Mouse (Mus musculus): ENCODE results near the gene Gpsm1. TPM values are rescaled to one million over a fixed set of nuclear protein-coding genes. Genes with fewer than 3 reads are reported as not detected.

Gpsm1 gene
- polyA plus RNA-seq, 1 experiment from 2014 or later: 33.0 TPM

- H3K4me1 ChIP-seq (ENCODE audit: insufficient read depth, low read depth, low read length): no peaks in the 10 kb centered on the region
- TF ChIP-seq EP300 (IDR thresholded peaks at IDR 0.05) (no peak), CTCF (IDR thresholded peaks at IDR 0.05) (no peak)
- H3K27ac ChIP-seq (ENCODE audit: low read length): no peak overlapping the region
- H3K9ac ChIP-seq (replicated peaks; ENCODE audit: low read depth): no peak overlapping the region
- no peaks in the 10 kb centered on the region for H3K9me3 ChIP-seq (ENCODE audit: low read length)
- ATAC-seq (no peak), DNase-seq (ENCODE audit: low spot score) (peak; percentile 49)
- WGBS: 79% methylated on average over 4 of the region's 4 CpGs
- H3K4me2 ChIP-seq (replicated peaks; ENCODE audit: low read depth, low read length): no peak overlapping the region
- no peak overlapping the region for H3K4me3 ChIP-seq (ENCODE audit: low read depth, low read length)
- H3K36me3 ChIP-seq (ENCODE audit: insufficient read depth, low read length): peaks cover 26% of the 10 kb centered on the region; the same call in 1 of the 2 replicates
- no peaks in the 10 kb centered on the region for H3K27me3 ChIP-seq (replicated peaks; ENCODE audit: insufficient read depth, low read length)
These were observed 12.5 kb downstream of the Gpsm1 start for GRCm38 (mm10) chr2:26327852-26328251.

- no peak overlapping the region for H3K4me3 ChIP-seq (ENCODE audit: low read depth, low read length)
- H3K9ac ChIP-seq (replicated peaks; ENCODE audit: low read depth): no peak overlapping the region
- peak; percentile 60 for DNase-seq (ENCODE audit: low spot score)
- H3K9me3 ChIP-seq (ENCODE audit: low read length): no peaks in the 10 kb centered on the region
- WGBS: 61% methylated on average over 8 of the region's 8 CpGs
- H3K27ac ChIP-seq (ENCODE audit: low read length): no peak overlapping the region
- H3K4me2 ChIP-seq (replicated peaks; ENCODE audit: low read depth, low read length): no peak overlapping the region
- H3K36me3 ChIP-seq (ENCODE audit: insufficient read depth, low read length): peaks cover 21% of the 10 kb centered on the region; the same call in 1 of the 2 replicates
- TF ChIP-seq CTCF (IDR thresholded peaks at IDR 0.05): no peak
- no peak for TF ChIP-seq EP300 (IDR thresholded peaks at IDR 0.05)
- H3K4me1 ChIP-seq (ENCODE audit: insufficient read depth, low read depth, low read length): no peaks in the 10 kb centered on the region
- H3K27me3 ChIP-seq (replicated peaks; ENCODE audit: insufficient read depth, low read length): no peaks in the 10 kb centered on the region
- peak; percentile 55 for ATAC-seq
These were observed 14.1 kb downstream of the Gpsm1 start for GRCm38 (mm10) chr2:26329402-26329801.

- TF ChIP-seq CTCF (IDR thresholded peaks at IDR 0.05): no peak
- Histone ChIP-seq H3K4me3 (ENCODE audit: low read depth, low read length) (no peak overlapping the region), H3K27ac (ENCODE audit: low read length) (no peak overlapping the region), H3K9me3 (ENCODE audit: low read length) (no peaks in the 10 kb centered on the region), H3K4me1 (ENCODE audit: insufficient read depth, low read depth, low read length) (no peaks in the 10 kb centered on the region), H3K27me3 (replicated peaks; ENCODE audit: insufficient read depth, low read length) (no peaks in the 10 kb centered on the region), H3K36me3 (ENCODE audit: insufficient read depth, low read length) (peaks cover 20% of the 10 kb centered on the region; the same call in 1 of the 2 replicates), H3K4me2 (replicated peaks; ENCODE audit: low read depth, low read length) (no peak overlapping the region), H3K9ac (replicated peaks; ENCODE audit: low read depth) (no peak overlapping the region)
- 90% methylated on average over 4 of the region's 4 CpGs for WGBS
- ATAC-seq (no peak), DNase-seq (ENCODE audit: low spot score) (no peak)
These were observed 14.7 kb downstream of the Gpsm1 start for GRCm38 (mm10) chr2:26330056-26330468.

GRCm38 (mm10) chr2:26330702-26331101 is 15.4 kb downstream of the Gpsm1 start:
- DNase-seq (ENCODE audit: low spot score): no peak
- H3K9me3 ChIP-seq (ENCODE audit: low read length): no peaks in the 10 kb centered on the region
- no peaks in the 10 kb centered on the region for H3K27me3 ChIP-seq (replicated peaks; ENCODE audit: insufficient read depth, low read length)
- H3K27ac ChIP-seq (ENCODE audit: low read length): no peak overlapping the region
- no peak overlapping the region for H3K4me2 ChIP-seq (replicated peaks; ENCODE audit: low read depth, low read length)
- TF ChIP-seq CTCF (IDR thresholded peaks at IDR 0.05) (no peak), EP300 (IDR thresholded peaks at IDR 0.05) (no peak)
- 58% methylated on average over 6 of the region's 6 CpGs for whole genome bisulfite sequencing
- ATAC-seq: no peak
- H3K36me3 ChIP-seq (ENCODE audit: insufficient read depth, low read length): 0 out of 2 replicates have a peak, but pooled peaks cover 17% of the 10 kb centered on the region
- no peak overlapping the region for H3K4me3 ChIP-seq (ENCODE audit: low read depth, low read length)
- H3K9ac ChIP-seq (replicated peaks; ENCODE audit: low read depth): no peak overlapping the region
- H3K4me1 ChIP-seq (ENCODE audit: insufficient read depth, low read depth, low read length): no peaks in the 10 kb centered on the region

- 82% methylated on average over 8 of the region's 13 CpGs for WGBS
- no peak overlapping the region for H3K4me2 ChIP-seq (replicated peaks; ENCODE audit: low read depth, low read length)
- no peaks in the 10 kb centered on the region for H3K27me3 ChIP-seq (replicated peaks; ENCODE audit: insufficient read depth, low read length)
- no peak for DNase-seq (ENCODE audit: low spot score)
- peaks cover 15% of the 10 kb centered on the region; the same call in 1 of the 2 replicates for H3K4me1 ChIP-seq (ENCODE audit: insufficient read depth, low read depth, low read length)
- H3K36me3 ChIP-seq (ENCODE audit: insufficient read depth, low read length): no peaks in the 10 kb centered on the region
- H3K9ac ChIP-seq (replicated peaks; ENCODE audit: low read depth): no peak overlapping the region
- H3K27ac ChIP-seq (ENCODE audit: low read length): no peak overlapping the region
- no peak overlapping the region for H3K4me3 ChIP-seq (ENCODE audit: low read depth, low read length)
- H3K9me3 ChIP-seq (ENCODE audit: low read length): no peaks in the 10 kb centered on the region
- no peak for ATAC-seq
- TF ChIP-seq CTCF (IDR thresholded peaks at IDR 0.05) (no peak), EP300 (IDR thresholded peaks at IDR 0.05) (no peak)
These were observed 23.2 kb downstream of the Gpsm1 start for GRCm38 (mm10) chr2:26338302-26339203.

- Histone ChIP-seq H3K36me3 (ENCODE audit: insufficient read depth, low read length) (no peaks in the 10 kb centered on the region), H3K4me2 (replicated peaks; ENCODE audit: low read depth, low read length) (no peak overlapping the region), H3K4me3 (ENCODE audit: low read depth, low read length) (no peak overlapping the region), H3K9me3 (ENCODE audit: low read length) (no peaks in the 10 kb centered on the region), H3K27me3 (replicated peaks; ENCODE audit: insufficient read depth, low read length) (no peaks in the 10 kb centered on the region), H3K9ac (replicated peaks; ENCODE audit: low read depth) (no peak overlapping the region), H3K4me1 (ENCODE audit: insufficient read depth, low read depth, low read length) (peaks cover 15% of the 10 kb centered on the region; the same call in 1 of the 2 replicates), H3K27ac (ENCODE audit: low read length) (no peak overlapping the region)
- TF ChIP-seq EP300 (IDR thresholded peaks at IDR 0.05) (no peak), CTCF (IDR thresholded peaks at IDR 0.05) (no peak)
- no peak for ATAC-seq
- DNase-seq (ENCODE audit: low spot score): no peak
- 70% methylated on average over 5 of the region's 5 CpGs for WGBS
These were observed 23.9 kb downstream of the Gpsm1 start for GRCm38 (mm10) chr2:26339204-26339551.
